Comparison of ENCODE assay signal across 23 mouse cellular contexts in the genomic region with DNA sequence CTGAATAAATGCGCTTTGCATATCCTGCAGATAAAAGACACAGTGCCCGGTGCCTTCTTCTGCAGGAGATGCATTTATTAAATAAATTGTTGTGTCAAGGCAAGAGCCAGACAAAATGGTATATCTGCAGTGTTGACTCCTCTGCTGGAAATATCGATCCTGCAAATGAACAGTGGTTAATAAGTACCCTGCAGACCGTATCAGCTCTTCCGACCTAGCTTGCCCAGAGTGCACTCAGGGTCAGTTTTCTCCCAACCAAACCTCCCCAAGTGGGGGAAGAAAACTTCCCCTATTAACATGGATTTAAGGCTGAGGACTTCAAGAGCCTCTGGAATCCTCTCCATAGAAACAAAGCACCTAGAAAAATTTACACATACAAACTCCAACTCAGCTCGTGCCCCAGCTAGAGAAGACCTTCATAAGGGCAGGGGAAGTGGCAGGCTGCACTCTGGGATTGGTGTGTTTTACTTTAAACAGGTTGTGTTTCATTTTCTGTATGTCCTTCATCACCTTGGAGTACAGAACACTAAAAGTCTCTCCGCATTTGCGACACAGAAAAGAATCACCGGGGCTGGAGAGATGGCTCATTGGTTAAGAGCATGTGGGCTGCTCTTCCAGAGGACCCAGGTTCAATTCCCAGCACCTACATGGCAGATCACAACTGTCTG. TPM values are rescaled to one million over a fixed set of nuclear protein-coding genes. Genes with fewer than 3 reads are reported as not detected.
DNase-seq lines count a peak whose midpoint lies in the region; ATAC-seq and TF ChIP-seq lines count a peak whose summit lies in the region.
"Had no signal": no experiment of that assay in that cellular context is flagged by ENCODE, and none has a peak within 500 bp of the region (broad histone marks: within the 10 kb centered on the region; RNA-seq: fewer than 3 reads in every experiment).

No protein-coding gene starts in this region.

- WGBS in lung, embryonic 15.5 days = 55% methylated on average over 9 of the region's 9 CpGs
- WGBS in lung, adult 2 months = 65% methylated on average over 9 of the region's 9 CpGs
- 59% methylated on average over 9 of the region's 9 CpGs for WGBS in stomach, embryonic 14.5 days
- 60% methylated on average over 9 of the region's 9 CpGs for WGBS in stomach, postnatal 0 days
- WGBS in liver, embryonic 14.5 days (ENCODE audit: insufficient replicate concordance) = 51% methylated on average over 9 of the region's 9 CpGs
- WGBS in cerebellum, adult 2 months = 71% methylated on average over 9 of the region's 9 CpGs

- no peaks in the 10 kb centered on the region for H3K9me3 ChIP-seq in lung, embryonic 15.5 days
- H3K9me3 ChIP-seq in stomach, embryonic 14.5 days (ENCODE audit: control insufficient read depth, low read depth, low read length) = no peaks in the 10 kb centered on the region
- H3K9me3 ChIP-seq in stomach, postnatal 0 days (ENCODE audit: control insufficient read depth, low read length) = no peaks in the 10 kb centered on the region
- no peaks in the 10 kb centered on the region for H3K9me3 ChIP-seq in liver, embryonic 14.5 days (ENCODE audit: control insufficient read depth, low read length)
- H3K9me3 ChIP-seq: forebrain, embryonic 10.5 days; limb, embryonic 12.5 days had no signal

- no peaks in the 10 kb centered on the region for H3K36me3 ChIP-seq in lung, embryonic 15.5 days
- no peaks in the 10 kb centered on the region for H3K36me3 ChIP-seq in stomach, embryonic 14.5 days (ENCODE audit: control insufficient read depth, insufficient read depth, low read length)
- H3K36me3 ChIP-seq in stomach, postnatal 0 days (ENCODE audit: control insufficient read depth, insufficient read depth, low read length) = no peaks in the 10 kb centered on the region
- no peaks in the 10 kb centered on the region for H3K36me3 ChIP-seq in liver, embryonic 14.5 days (replicated peaks; ENCODE audit: control insufficient read depth, insufficient read depth, low read depth)
- H3K36me3 ChIP-seq: forebrain, embryonic 10.5 days; limb, embryonic 12.5 days had no signal

- TF ChIP-seq CTCF in lung, adult 2 months (IDR thresholded peaks at IDR 0.05; ENCODE audit: insufficient read depth, low read length) = no peak
- no peak for TF ChIP-seq CTCF in stomach, postnatal 0 days (IDR thresholded peaks at IDR 0.05; ENCODE audit: low read depth)
- TF ChIP-seq CTCF in liver, embryonic 14.5 days (IDR thresholded peaks at IDR 0.05; ENCODE audit: low read depth) = no peak
- no peak for TF ChIP-seq CTCF in cerebellum, adult 2 months (IDR thresholded peaks at IDR 0.05; ENCODE audit: borderline replicate concordance, insufficient read depth, low read depth, low read length)

- peak overlapping the region; percentile 73 for H3K27ac ChIP-seq in lung, embryonic 15.5 days
- 0 out of 2 replicates have a peak overlapping the region, but pooled peaks have one; percentile 6 for H3K27ac ChIP-seq in stomach, embryonic 14.5 days (ENCODE audit: low read length)
- no peak overlapping the region for H3K27ac ChIP-seq in stomach, postnatal 0 days (replicated peaks)
- no peak overlapping the region for H3K27ac ChIP-seq in liver, embryonic 14.5 days
- H3K27ac ChIP-seq in cerebellum, adult 2 months (ENCODE audit: insufficient read depth, low read length) = no peak overlapping the region
- H3K27ac ChIP-seq: forebrain, embryonic 10.5 days; gastrocnemius, adult 2 months; hindbrain, embryonic 14.5 days; kidney, postnatal 0 days; limb, embryonic 12.5 days; macrophage had no signal

- ATAC-seq in lung, embryonic 15.5 days (ENCODE audit: borderline replicate concordance, extremely low read depth, low FRiP score, low TSS enrichment) = no peak
- no peak for ATAC-seq in stomach, embryonic 14.5 days (ENCODE audit: insufficient number of reproducible peaks, insufficient read depth, low FRiP score, low read depth)
- no peak; the same call in 1 of the 2 replicates for ATAC-seq in stomach, postnatal 0 days (ENCODE audit: low FRiP score, low TSS enrichment)
- peak; percentile 59 for ATAC-seq in liver, embryonic 14.5 days (ENCODE audit: insufficient read depth)
- ATAC-seq: midbrain, embryonic 16.5 days had no signal

- no peak overlapping the region for H3K4me3 ChIP-seq in lung, embryonic 15.5 days
- H3K4me3 ChIP-seq in lung, adult 2 months (replicated peaks; ENCODE audit: extremely low read depth, low read depth, low read length) = no peak overlapping the region
- H3K4me3 ChIP-seq in stomach, embryonic 14.5 days (ENCODE audit: low read depth, low read length) = no peak overlapping the region
- H3K4me3 ChIP-seq in stomach, postnatal 0 days (ENCODE audit: low read depth, low read length) = no peak overlapping the region
- H3K4me3 ChIP-seq in liver, embryonic 14.5 days (ENCODE audit: insufficient read depth in 1 of 2, low read depth in 2 of 2, low read length in 2 of 2) = no peak overlapping the region
- no peak overlapping the region for H3K4me3 ChIP-seq in cerebellum, adult 2 months (replicated peaks; ENCODE audit: insufficient read depth, low read depth, low read length)
- H3K4me3 ChIP-seq: forebrain, embryonic 10.5 days; gastrocnemius, adult 2 months; limb, embryonic 12.5 days had no signal

- no peak overlapping the region for H3K9ac ChIP-seq in lung, embryonic 15.5 days
- H3K9ac ChIP-seq in stomach, embryonic 14.5 days (replicated peaks; ENCODE audit: low read depth, low read length) = no peak overlapping the region
- no peak overlapping the region for H3K9ac ChIP-seq in stomach, postnatal 0 days (ENCODE audit: low read length)
- no peak overlapping the region for H3K9ac ChIP-seq in liver, embryonic 14.5 days (replicated peaks)
- H3K9ac ChIP-seq: hindbrain, embryonic 14.5 days; limb, embryonic 12.5 days had no signal

- peak overlapping the region; percentile 25; the same call in 1 of the 2 replicates for H3K4me2 ChIP-seq in lung, embryonic 15.5 days
- H3K4me2 ChIP-seq in stomach, embryonic 14.5 days (replicated peaks; ENCODE audit: low read depth, low read length) = no peak overlapping the region
- H3K4me2 ChIP-seq in stomach, postnatal 0 days (replicated peaks; ENCODE audit: low read depth) = no peak overlapping the region
- 0 out of 2 replicates have a peak overlapping the region, but pooled peaks have one; percentile 6 for H3K4me2 ChIP-seq in liver, embryonic 14.5 days (ENCODE audit: low read depth)
- H3K4me2 ChIP-seq: heart, embryonic 11.5 days; hindbrain, embryonic 14.5 days; limb, embryonic 12.5 days had no signal

- DNase-seq in lung, adult 2 months = no peak
- no peak for DNase-seq in stomach, postnatal 0 days (ENCODE audit: low spot score)
- no peak for DNase-seq in liver, embryonic 14.5 days (ENCODE audit: low read depth in 3 of 3, low spot score in 3 of 3)
- no peak for DNase-seq in cerebellum, adult 2 months
- DNase-seq in T-cell, adult 2 months (ENCODE audit: low spot score) = no peak
- DNase-seq: adrenal gland, postnatal 10 days; cerebellum, adult 11 months; cerebellum, postnatal 25 days; gastrocnemius, adult 2 months; heart, postnatal 10 days; kidney, adult 11 months; right cerebral cortex, postnatal 4 days; thymus, postnatal 36 days had no signal

- peaks cover 26% of the 10 kb centered on the region; the same call in 1 of the 2 replicates for H3K4me1 ChIP-seq in lung, embryonic 15.5 days
- H3K4me1 ChIP-seq in lung, adult 2 months (ENCODE audit: control insufficient read depth, insufficient read depth, low read length) = peaks cover 17% of the 10 kb centered on the region
- H3K4me1 ChIP-seq in stomach, embryonic 14.5 days (ENCODE audit: control insufficient read depth, insufficient read depth, low read length) = 0 out of 2 replicates have a peak, but pooled peaks cover 4% of the 10 kb centered on the region
- no peaks in the 10 kb centered on the region for H3K4me1 ChIP-seq in stomach, postnatal 0 days (replicated peaks; ENCODE audit: control insufficient read depth, insufficient read depth)
- no peaks in the 10 kb centered on the region for H3K4me1 ChIP-seq in liver, embryonic 14.5 days (replicated peaks; ENCODE audit: control insufficient read depth in 2 of 2, insufficient read depth in 2 of 2, low read length in 1 of 2)
- H3K4me1 ChIP-seq in cerebellum, adult 2 months (ENCODE audit: control insufficient read depth, insufficient read depth, low read length) = no peaks in the 10 kb centered on the region
- H3K4me1 ChIP-seq: limb, embryonic 12.5 days had no signal

- TF ChIP-seq EP300 in stomach, postnatal 0 days (optimal IDR thresholded peaks at IDR 0.05) = no peak
- TF ChIP-seq EP300 in liver, embryonic 14.5 days (IDR thresholded peaks at IDR 0.05; ENCODE audit: low read depth) = no peak

- peaks cover 59% of the 10 kb centered on the region for H3K27me3 ChIP-seq in lung, embryonic 15.5 days
- H3K27me3 ChIP-seq in stomach, embryonic 14.5 days (ENCODE audit: control insufficient read depth, insufficient read depth, low read length) = peaks cover 7% of the 10 kb centered on the region; the same call in 1 of the 2 replicates
- H3K27me3 ChIP-seq in stomach, postnatal 0 days (ENCODE audit: control insufficient read depth, insufficient read depth, low read length) = no peaks in the 10 kb centered on the region
- H3K27me3 ChIP-seq in liver, embryonic 14.5 days (ENCODE audit: control insufficient read depth, insufficient read depth, low read length) = peaks cover 2% of the 10 kb centered on the region; the same call in 1 of the 2 replicates
- no peaks in the 10 kb centered on the region; the same call in 1 of the 2 replicates for H3K27me3 ChIP-seq in cerebellum, adult 2 months (ENCODE audit: control insufficient read depth, insufficient read depth, low read length)

- TF ChIP-seq POLR2A in lung, adult 2 months (IDR thresholded peaks at IDR 0.05; ENCODE audit: borderline replicate concordance, extremely low read depth, low read depth, low read length) = no peak
- no peak for TF ChIP-seq POLR2A in cerebellum, adult 2 months (IDR thresholded peaks at IDR 0.05; ENCODE audit: borderline replicate concordance, insufficient read depth, low read length)

RNA-seq across cellular contexts. Expression of gene Foxa2, which starts 22.4 kb away (rescaled TPM):
- 38.4 and 40.6 TPM in 2 replicates for polyA plus RNA-seq in lung, embryonic 15.5 days (2015; fragmentation: Nextera tagmentation; extraction: Ambion mirVana)
- 80.1 and 106 TPM in 2 replicates for polyA plus RNA-seq in lung, adult 2 months (2012; rRNA removed)
- 18.2 and 20.4 TPM in 2 replicates for polyA plus RNA-seq in stomach, embryonic 14.5 days (2014; fragmentation: Nextera tagmentation; extraction: Ambion mirVana)
- 11.6 and 12.1 TPM in 2 replicates for polyA plus RNA-seq in stomach, postnatal 0 days (2015; fragmentation: Nextera tagmentation; extraction: Ambion mirVana)
- 3.2 and 3.9 TPM in 2 replicates for polyA plus RNA-seq in liver, embryonic 14.5 days (2012; rRNA removed)
- 2.8 and 3.9 TPM in 2 replicates for polyA plus RNA-seq in liver, embryonic 14.5 days (2014; fragmentation: Nextera tagmentation; extraction: Ambion mirVana)
- polyA plus RNA-seq in cerebellum, adult 2 months (2012; rRNA removed) = not detected in 2 replicates
- polyA plus RNA-seq: gonadal fat pad, adult 2 months; kidney, postnatal 0 days; limb, embryonic 12.5 days; macrophage had no signal

Comparison
In these comparisons a context has a peak if more than half of its experiments do, and no peak if none do; other contexts are left out.
1. H3K27ac ChIP-seq: peak in lung, embryonic 15.5 days (single experiment) and stomach, embryonic 14.5 days (single experiment); none in stomach, postnatal 0 days (single experiment), liver, embryonic 14.5 days (single experiment) and cerebellum, adult 2 months (single experiment).
2. H3K4me2 ChIP-seq: peak in lung, embryonic 15.5 days (single experiment) and liver, embryonic 14.5 days (single experiment); none in stomach, embryonic 14.5 days (single experiment) and stomach, postnatal 0 days (single experiment).